Mouse (Mus musculus) intestine, embryonic 16.5 days (tissue): ENCODE data around the gene Id3. TPM values are rescaled to one million over a fixed set of nuclear protein-coding genes. Genes with fewer than 3 reads are reported as not detected.

Source experiments
- ATAC-seq: fragments of 200-750 bp; cut with Nextera tagmentation; 2 replicates; pipeline ENCODE4 v1.8.0; 2017; ENCODE audit warnings: moderate TSS enrichment, moderate library complexity
- H3K27ac ChIP-seq: fragments of 300-500 bp; sonication (generic); 2 replicates; pipeline ENCODE4 v1.5.1; 2014; ENCODE audit warnings: mild to moderate bottlenecking, low read length
- H3K27me3 ChIP-seq: fragments of 300-500 bp; sonication (generic); replicated peaks from 2 replicates; pipeline ENCODE4 v1.6.1; 2014; ENCODE audit warnings: low read length, control low read depth, mixed read lengths; ENCODE audit not compliant: control insufficient read depth, insufficient read depth
- H3K36me3 ChIP-seq: fragments of 300-500 bp; sonication (generic); 2 replicates; pipeline ENCODE4 v1.6.1; 2014; ENCODE audit warnings: low read length, control low read depth; ENCODE audit not compliant: control insufficient read depth, insufficient read depth
- H3K4me1 ChIP-seq: fragments of 300-500 bp; sonication (generic); 2 replicates; pipeline ENCODE4 v1.6.1; 2014; ENCODE audit warnings: low read length, control low read depth, mixed read lengths; ENCODE audit not compliant: control insufficient read depth, insufficient read depth
- H3K4me2 ChIP-seq: fragments of 300-500 bp; sonication (generic); 2 replicates; pipeline ENCODE4 v1.6.1; 2014; ENCODE audit warnings: low read depth, low read length, control low read depth
- H3K4me3 ChIP-seq: fragments of 300-500 bp; sonication (generic); 2 replicates; pipeline ENCODE4 v1.5.1; 2014; ENCODE audit warnings: mild to moderate bottlenecking, low read length
- H3K9ac ChIP-seq: fragments of 300-500 bp; sonication (generic); 2 replicates; pipeline ENCODE4 v1.6.1; 2014; ENCODE audit warnings: low read depth, low read length
- H3K9me3 ChIP-seq: fragments of 300-500 bp; sonication (generic); 2 replicates; pipeline ENCODE4 v1.6.1; 2016; ENCODE audit warnings: low read length, control low read depth; ENCODE audit not compliant: control insufficient read depth
- WGBS: fragments of 180-500 bp; shearing (Covaris S2); extraction: QIAGEN DNeasy Blood & Tissue Kit; methylation state at CpG from one replicate; pipeline ENCODE4 v1.1.7; 2014; 5-methylcytosine and 5-hydroxymethylcytosine counted together
- polyA plus RNA-seq: library from polyadenylated mRNA; unstranded; fragments of >200 nt; fragmentation: Nextera tagmentation; extraction: Ambion mirVana; gene quantifications from 2 replicates; pipeline ENCODE4 v1.2.1, GENCODE M21; 2015

Gene Id3
- polyA plus RNA-seq, 1 experiment from 2014 or later: 245 TPM

DNA sequence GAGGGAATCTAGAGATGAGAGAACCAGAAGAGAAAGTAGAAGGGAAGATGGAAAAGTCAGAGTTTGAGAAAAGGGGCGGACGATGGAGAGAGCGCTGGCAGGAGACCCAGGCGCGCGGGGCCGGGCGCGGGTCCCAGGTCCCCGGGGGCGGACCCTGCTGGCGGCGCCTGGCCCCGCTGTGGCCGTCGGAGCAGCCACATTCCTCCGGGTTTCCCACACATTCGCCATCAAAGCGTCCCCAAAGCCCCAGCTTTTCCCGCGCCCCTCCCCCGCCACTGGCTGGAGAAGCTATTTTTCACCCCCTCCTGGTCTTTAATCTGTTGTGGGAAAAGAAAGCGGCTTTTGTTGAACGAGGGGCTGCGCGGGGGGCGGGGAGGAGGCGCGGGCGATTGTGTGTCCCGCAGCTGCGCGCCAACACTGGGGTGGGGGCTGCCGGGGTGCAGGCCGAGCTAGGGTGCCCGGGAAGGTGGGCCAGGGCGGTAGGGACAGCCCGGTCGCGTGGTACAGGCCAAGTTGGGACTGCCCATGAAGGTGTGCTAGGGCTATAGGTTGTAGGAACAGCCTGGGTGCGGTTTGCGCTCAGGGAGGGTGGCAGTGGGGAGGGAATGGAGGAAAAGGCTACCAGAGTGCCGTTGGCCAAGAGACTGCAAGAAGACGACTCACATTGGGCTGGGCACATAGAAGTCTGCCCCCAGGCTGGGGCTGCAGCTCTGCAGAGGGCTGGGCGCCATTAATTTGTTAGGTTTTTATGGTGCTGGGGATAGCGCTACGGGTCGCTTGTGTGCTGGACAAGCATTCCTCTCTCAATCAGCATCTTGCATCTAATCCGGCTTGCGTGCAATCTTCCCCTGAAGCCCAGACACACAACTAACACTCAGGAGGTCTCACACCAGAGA is 8.1 kb upstream of the Id3 start:
- Histone ChIP-seq H3K4me2 (peak overlapping the region; percentile 96), H3K36me3 (no peaks in the 10 kb centered on the region), H3K4me3 (peak overlapping the region; percentile 54), H3K27ac (peak overlapping the region; percentile 97), H3K27me3 (no peaks in the 10 kb centered on the region), H3K9ac (peak overlapping the region; percentile 80), H3K4me1 (peaks cover 32% of the 10 kb centered on the region), H3K9me3 (no peaks in the 10 kb centered on the region)
- WGBS: 3% methylated on average over 50 of the region's 50 CpGs
- peak; percentile 72 for ATAC-seq

DNA sequence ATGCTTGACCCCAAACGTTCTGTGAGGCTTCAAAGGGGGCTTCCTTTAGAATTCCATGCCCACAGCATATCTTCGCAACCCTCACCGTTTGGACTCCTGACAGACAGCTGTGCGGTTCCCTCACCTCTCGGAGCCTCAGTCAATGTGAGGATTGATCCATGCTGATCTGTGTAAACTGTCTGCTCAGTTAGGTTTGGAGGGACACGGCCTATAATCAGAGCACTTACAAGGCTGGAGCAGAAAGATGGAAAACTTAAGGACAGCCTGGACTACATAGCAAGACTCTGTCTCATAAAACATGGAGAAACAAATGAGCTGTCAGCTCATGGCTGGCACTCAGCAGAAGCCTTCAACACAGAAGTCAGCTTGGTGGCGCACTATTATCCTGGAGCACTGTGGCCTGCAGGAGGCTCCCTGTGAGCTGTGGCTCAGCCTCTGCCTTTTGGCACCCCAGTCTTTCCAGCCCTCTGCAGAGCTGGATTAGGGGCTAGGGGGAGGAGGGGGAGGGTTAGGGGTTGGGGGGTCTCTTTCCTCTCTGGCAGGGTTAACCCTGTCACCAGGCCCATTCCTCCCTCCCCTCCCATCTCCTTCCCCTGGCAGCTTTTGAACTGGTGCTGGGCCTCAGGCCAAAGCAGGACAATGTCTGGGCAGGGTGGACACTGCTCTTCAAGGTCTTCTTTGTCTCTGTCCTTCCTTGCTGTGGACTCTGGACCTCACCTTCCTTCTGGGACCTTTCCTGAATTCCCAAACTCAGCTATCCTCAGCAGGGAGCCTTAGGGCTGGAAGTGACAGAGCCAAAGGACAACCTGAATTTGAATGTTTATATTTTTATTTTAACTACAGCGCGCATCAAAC is 7.2 kb upstream of the Id3 start:
- Histone ChIP-seq H3K4me1 (peaks cover 38% of the 10 kb centered on the region), H3K36me3 (no peaks in the 10 kb centered on the region), H3K9ac (peak overlapping the region; percentile 80), H3K27me3 (no peaks in the 10 kb centered on the region), H3K4me2 (peak overlapping the region; percentile 96), H3K9me3 (no peaks in the 10 kb centered on the region), H3K4me3 (peak overlapping the region; percentile 54; the same call in 1 of the 2 replicates), H3K27ac (peak overlapping the region; percentile 97)
- WGBS: 43% methylated on average over 9 of the region's 9 CpGs
- no peak for ATAC-seq

DNA sequence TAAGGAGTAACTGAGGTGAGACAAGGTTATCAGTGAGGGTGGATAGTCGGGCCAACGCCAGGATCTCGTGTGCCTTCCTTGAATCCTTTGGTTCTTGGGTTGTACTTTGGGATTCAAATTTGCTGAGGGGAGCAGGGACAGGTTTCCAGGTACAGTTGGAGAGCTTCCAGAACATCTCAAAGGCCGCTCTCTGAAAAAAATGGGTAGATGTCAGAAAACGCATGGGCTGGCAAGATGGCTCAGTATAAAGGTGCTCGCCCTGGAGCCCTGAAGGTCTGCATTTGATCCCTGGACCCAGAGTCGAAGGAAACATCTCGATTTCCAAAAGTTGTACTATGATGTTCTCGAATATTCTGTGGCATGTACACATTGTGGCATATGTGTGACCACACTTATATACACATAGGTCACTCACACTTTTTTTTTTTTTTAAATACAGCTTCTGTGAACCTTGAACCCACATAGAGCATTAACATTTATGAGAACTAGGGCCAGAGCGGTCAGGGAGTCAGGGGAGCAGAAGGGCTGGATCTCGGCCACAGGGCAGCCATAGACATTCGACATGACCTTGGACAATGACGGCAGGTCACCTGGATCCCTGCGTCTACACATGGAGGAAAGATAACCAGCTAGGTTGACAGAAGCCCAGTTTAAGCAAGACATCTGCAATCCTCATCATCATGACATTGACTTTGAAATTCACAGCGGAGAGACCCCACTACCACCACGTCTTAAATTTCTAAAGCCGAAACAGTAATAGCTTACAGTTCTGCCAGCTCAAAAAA is 3.8 kb upstream of the Id3 start:
- 57% methylated on average over 17 of the region's 17 CpGs for WGBS
- H3K27me3 ChIP-seq: no peaks in the 10 kb centered on the region
- 0 out of 2 replicates have a peak overlapping the region, but pooled peaks have one; percentile 3 for H3K9ac ChIP-seq
- H3K9me3 ChIP-seq: no peaks in the 10 kb centered on the region
- no peak overlapping the region for H3K4me3 ChIP-seq
- H3K4me2 ChIP-seq: peak overlapping the region; percentile 52; the same call in 1 of the 2 replicates
- no peaks in the 10 kb centered on the region for H3K36me3 ChIP-seq
- peak overlapping the region; percentile 95 for H3K27ac ChIP-seq
- H3K4me1 ChIP-seq: peaks cover 52% of the 10 kb centered on the region
- ATAC-seq: no peak

DNA sequence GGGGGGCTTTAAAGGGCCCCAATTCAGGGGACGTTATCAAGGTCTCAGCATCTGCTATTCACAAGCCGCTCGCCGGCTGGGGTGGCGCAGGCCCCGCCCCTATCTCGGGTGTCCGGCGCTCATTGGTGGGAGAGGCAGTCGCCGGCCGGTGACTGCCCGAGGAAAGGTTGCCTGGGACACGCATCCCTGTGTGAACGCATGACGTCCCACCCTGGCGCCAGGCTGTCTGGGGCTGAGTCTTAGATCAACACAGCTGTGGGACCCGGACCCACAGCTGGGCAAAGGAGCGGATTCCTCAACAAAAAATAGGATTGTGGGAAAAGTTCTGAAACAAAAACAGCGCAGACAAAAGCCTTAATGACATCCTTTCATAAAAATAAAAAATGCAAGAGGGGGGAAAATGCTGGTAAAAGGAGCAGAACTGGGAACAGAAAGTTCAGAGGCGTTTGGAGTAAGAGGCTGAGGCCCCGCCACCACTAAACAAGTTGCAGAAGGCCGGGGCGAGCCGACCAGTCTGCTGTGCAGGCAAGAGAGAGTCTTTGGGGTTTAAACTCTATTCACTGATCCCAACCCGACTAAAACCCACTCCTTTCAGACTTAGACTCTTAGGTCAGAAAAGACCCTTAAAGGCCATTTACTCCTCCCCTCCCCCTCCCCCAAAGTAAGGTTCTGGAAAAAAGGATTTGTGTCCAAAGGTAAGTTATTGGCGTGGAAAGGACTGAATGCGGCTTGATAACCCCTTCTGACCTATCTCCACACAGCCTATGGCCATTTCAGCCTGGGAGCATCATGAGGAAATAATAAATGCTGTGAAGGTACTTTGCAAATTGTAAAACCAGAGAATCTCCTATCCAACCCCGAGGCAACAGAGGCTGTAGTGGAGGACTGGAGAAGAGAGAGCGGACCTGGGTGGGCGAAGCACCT is 2.7 kb upstream of the Id3 start:
- Histone ChIP-seq H3K27ac (peak overlapping the region; percentile 95), H3K4me3 (peak overlapping the region; percentile 11), H3K36me3 (no peaks in the 10 kb centered on the region), H3K9ac (peak overlapping the region; percentile 30), H3K9me3 (no peaks in the 10 kb centered on the region), H3K4me2 (peak overlapping the region; percentile 52), H3K4me1 (peaks cover 54% of the 10 kb centered on the region), H3K27me3 (no peaks in the 10 kb centered on the region)
- peak; percentile 78 for ATAC-seq
- WGBS: 8% methylated on average over 31 of the region's 31 CpGs

DNA sequence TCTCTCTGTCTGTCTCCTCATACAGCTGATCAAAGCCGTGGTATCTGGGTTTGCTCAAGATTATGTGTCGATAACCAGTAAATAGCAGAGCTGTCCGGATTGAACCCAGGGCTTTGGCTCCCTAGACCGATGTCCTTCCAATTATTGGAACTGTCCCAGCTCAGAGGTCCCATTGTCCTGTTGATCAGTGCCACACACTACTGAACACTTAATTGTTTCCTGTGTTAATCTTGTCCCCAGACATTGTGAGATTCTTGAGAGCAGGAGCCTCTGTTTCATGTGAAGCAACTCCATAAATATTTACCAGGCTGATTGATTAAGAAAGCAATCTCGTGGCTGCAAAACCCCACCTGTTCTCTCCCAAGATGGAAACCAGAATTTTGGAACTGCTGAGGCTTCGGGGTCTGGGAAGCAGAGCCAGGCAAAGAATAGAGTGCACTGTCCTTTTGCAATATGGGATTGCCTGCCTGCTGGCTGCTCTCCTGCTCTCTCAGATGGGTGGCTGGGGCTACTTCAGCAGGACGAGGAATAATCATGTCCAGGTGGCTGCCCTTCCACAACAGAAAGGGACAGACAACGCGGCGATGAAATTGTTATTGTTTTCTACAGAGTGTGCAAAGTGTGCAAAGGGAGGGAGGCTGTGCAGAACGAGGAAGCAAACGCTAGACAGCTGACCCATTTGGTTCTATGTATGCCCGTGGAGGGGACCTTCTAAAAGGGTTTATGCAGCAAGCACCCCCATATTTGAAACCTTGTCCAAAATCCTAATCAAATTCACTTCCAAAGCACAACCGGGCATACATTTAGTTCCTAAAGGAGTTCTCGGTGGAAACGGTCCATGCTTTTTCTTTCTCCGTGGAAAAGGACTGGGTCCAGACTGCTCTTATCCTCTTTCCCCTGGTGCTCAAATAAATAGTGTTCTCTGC is 767 bp upstream of the Id3 start:
- Histone ChIP-seq H3K4me2 (peak overlapping the region; percentile 79), H3K9ac (peak overlapping the region; percentile 52), H3K4me1 (peaks cover 62% of the 10 kb centered on the region), H3K36me3 (no peaks in the 10 kb centered on the region), H3K4me3 (peak overlapping the region; percentile 20), H3K27me3 (no peaks in the 10 kb centered on the region), H3K27ac (peak overlapping the region; percentile 98), H3K9me3 (no peaks in the 10 kb centered on the region)
- no peak for ATAC-seq
- WGBS: 11% methylated on average over 17 of the region's 17 CpGs

DNA sequence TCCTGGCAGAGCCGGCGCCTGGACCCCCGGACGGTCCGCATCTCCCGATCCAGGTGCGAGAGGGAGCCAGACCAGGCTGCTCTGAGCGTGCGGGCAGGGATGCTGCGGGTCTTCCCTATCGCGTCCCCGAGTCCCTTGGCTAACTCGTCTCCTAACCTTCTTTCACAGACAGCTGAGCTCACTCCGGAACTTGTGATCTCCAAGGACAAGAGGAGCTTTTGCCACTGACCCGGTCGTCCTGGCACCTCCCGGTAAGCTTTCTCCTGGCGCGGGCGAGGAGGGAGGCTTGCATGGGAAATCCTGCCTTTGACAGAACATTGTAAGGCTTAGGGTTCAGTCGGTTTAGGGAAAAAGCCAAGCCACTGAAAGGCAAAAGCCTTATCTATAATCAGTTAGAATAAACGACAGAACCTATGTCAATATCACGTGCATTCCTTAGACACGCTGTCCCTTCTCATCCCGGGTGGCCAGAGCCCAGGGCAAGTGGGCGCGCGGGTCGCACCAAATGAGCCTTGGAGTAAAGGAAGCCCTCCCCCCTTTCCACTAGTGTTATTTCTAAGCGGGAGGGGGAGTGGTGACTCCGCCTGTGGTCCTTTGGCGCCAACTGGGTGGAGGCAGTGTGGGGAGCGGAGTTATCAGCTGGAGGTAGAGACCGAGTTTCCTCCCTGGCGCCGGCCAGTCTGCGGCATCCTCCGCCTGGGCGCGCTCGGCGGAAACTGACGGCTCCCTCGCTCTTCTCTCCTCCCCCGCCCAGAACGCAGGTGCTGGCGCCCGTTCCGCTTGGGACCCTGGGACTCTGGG is 1.0 kb downstream of the Id3 start:
- peak overlapping the region; percentile 79 for H3K4me2 ChIP-seq
- H3K4me3 ChIP-seq: peak overlapping the region; percentile 82
- under 1% methylated on average over 50 of the region's 50 CpGs for WGBS
- H3K9me3 ChIP-seq: no peaks in the 10 kb centered on the region
- peak overlapping the region; percentile 98 for H3K27ac ChIP-seq
- ATAC-seq: peak; percentile 14; the same call in 1 of the 2 replicates
- H3K9ac ChIP-seq: peak overlapping the region; percentile 93
- peaks cover 64% of the 10 kb centered on the region for H3K4me1 ChIP-seq
- no peaks in the 10 kb centered on the region for H3K27me3 ChIP-seq
- H3K36me3 ChIP-seq: no peaks in the 10 kb centered on the region

DNA sequence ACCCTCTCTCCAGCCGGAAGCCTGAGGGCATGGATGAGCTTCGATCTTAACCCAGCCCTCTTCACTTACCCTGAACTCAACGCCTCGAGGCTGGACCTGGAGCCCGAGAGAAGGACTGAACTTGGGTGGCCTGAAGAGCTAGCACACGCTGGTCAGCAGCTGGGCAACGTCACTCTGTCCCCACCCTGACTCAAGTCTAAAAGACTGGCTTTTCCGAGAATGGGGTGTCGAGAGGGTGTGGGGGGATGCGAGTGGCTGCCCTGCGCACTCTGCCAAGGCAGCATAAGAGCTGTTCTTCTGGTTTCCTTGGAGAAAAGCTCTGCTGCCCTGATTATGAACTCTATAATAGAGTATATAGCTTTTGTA is 1.6 kb downstream of the Id3 start:
- H3K9ac ChIP-seq: peak overlapping the region; percentile 93
- H3K27me3 ChIP-seq: no peaks in the 10 kb centered on the region
- H3K4me2 ChIP-seq: peak overlapping the region; percentile 79
- H3K4me3 ChIP-seq: peak overlapping the region; percentile 82
- H3K36me3 ChIP-seq: no peaks in the 10 kb centered on the region
- peak overlapping the region; percentile 98 for H3K27ac ChIP-seq
- 1% methylated on average over 11 of the region's 11 CpGs for WGBS
- H3K9me3 ChIP-seq: no peaks in the 10 kb centered on the region
- H3K4me1 ChIP-seq: peaks cover 59% of the 10 kb centered on the region
- ATAC-seq: no peak
